ENCODE assay signal across 22 mouse cellular contexts in the genomic region with DNA sequence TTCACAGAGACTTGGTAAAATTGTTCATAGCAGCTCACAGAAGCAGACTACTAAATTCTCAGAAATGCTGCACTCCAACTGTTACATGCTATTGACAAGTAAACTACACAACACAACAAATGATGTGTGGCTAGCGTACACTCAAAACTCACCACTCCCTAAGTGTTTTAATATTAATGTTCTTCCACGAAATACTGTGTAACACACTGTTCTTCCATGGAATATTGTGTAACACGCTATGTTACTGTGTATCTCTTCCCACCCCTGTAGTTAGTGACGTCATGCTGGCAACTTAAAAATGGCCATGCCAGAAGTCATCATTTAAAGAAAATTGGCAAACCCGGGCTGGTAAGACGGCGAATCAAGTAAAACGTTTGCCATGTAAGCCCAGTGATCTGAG.
"Had no signal": no experiment of that assay in that cellular context is flagged by ENCODE, and none has a peak within 500 bp of the region (broad histone marks: within the 10 kb centered on the region; RNA-seq: fewer than 3 reads in every experiment).

No protein-coding gene starts in this region.

- H3K9ac ChIP-seq: kidney, embryonic 15.5 days; liver, embryonic 15.5 days; midbrain, embryonic 13.5 days; neural tube, embryonic 13.5 days; stomach, embryonic 15.5 days had no signal

- H3K36me3 ChIP-seq: kidney, embryonic 15.5 days; liver, embryonic 15.5 days; midbrain, embryonic 10.5 days; midbrain, embryonic 13.5 days; neural tube, embryonic 13.5 days; stomach, embryonic 15.5 days had no signal

- DNase-seq: kidney, adult 11 months; kidney, adult 8-10 months; kidney, postnatal 10 days; kidney, postnatal 36 days; layer of hippocampus, postnatal 36 days; lung, adult 18-20 months; lung, postnatal 10 days; retina, postnatal 1 day; right cerebral cortex, postnatal 25 days; spleen, adult 18-20 months; thymus, postnatal 25 days had no signal

- H3K4me1 ChIP-seq: liver, embryonic 15.5 days; midbrain, embryonic 10.5 days; midbrain, embryonic 13.5 days; stomach, embryonic 15.5 days had no signal

- H3K4me3 ChIP-seq: kidney, embryonic 15.5 days; left cerebral cortex, adult 2 months; liver, embryonic 15.5 days; megakaryocyte, embryonic 14.5 days; midbrain, embryonic 10.5 days; midbrain, embryonic 13.5 days; myocyte; neural tube, embryonic 13.5 days; stomach, embryonic 15.5 days had no signal

- ATAC-seq: midbrain, embryonic 13.5 days; midbrain, embryonic 16.5 days had no signal

- H3K27ac ChIP-seq: kidney, embryonic 15.5 days; left cerebral cortex, adult 2 months; liver, embryonic 15.5 days; midbrain, embryonic 10.5 days; midbrain, embryonic 13.5 days; neural tube, embryonic 13.5 days; stomach, embryonic 15.5 days had no signal

- H3K27me3 ChIP-seq: kidney, embryonic 15.5 days; liver, embryonic 15.5 days; midbrain, embryonic 13.5 days; neural tube, embryonic 13.5 days; stomach, embryonic 15.5 days had no signal

- H3K4me2 ChIP-seq: kidney, embryonic 15.5 days; liver, embryonic 11.5 days; liver, embryonic 15.5 days; midbrain, embryonic 13.5 days; neural tube, embryonic 13.5 days; stomach, embryonic 15.5 days had no signal

- H3K9me3 ChIP-seq: kidney, embryonic 15.5 days; liver, embryonic 15.5 days; megakaryocyte, embryonic 14.5 days; midbrain, embryonic 10.5 days; midbrain, embryonic 13.5 days; neural tube, embryonic 13.5 days; stomach, embryonic 15.5 days had no signal
